Mouse (Mus musculus) kidney, postnatal 4 days (tissue): ENCODE measurements around the gene Cd22.
"Not testable (repeated sequence)": the region's sequence is repeated elsewhere in the genome, so short reads cannot be mapped to it uniquely, and the experiment has no call there.

Source experiments
- DNase-seq, 2 experiments: peaks; one replicate each; pipeline ENCODE4 v3.0.0; 2021; ENCODE audit warnings: mixed read lengths in 2 of 2

The Cd22 gene

DNA sequence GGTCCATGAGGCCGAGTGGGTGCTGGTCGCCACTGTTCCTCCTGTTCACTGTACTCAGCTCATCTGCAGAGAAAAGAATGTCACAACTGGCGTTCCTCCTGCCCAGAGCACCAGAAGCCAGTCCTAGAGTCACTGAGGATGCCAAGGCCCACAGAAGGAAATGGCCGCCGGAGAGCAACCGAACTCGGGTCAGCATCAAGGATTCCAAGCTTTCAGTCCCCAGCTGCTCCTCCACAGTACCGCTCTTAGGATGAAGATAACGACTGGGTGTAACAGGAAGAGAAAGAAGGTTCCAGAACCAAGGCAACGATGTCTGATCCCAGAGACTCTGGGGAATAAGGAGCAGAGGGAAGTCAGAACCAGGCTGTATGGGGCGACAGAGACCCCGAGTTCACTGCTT, 18.7 kb downstream of the Cd22 start, which contains the start of gene Ffar1:
TSS of gene Ffar1 (minus strand) at position 101 of the 400 bp plus-strand sequence.
- DNase-seq, result no peak

DNA sequence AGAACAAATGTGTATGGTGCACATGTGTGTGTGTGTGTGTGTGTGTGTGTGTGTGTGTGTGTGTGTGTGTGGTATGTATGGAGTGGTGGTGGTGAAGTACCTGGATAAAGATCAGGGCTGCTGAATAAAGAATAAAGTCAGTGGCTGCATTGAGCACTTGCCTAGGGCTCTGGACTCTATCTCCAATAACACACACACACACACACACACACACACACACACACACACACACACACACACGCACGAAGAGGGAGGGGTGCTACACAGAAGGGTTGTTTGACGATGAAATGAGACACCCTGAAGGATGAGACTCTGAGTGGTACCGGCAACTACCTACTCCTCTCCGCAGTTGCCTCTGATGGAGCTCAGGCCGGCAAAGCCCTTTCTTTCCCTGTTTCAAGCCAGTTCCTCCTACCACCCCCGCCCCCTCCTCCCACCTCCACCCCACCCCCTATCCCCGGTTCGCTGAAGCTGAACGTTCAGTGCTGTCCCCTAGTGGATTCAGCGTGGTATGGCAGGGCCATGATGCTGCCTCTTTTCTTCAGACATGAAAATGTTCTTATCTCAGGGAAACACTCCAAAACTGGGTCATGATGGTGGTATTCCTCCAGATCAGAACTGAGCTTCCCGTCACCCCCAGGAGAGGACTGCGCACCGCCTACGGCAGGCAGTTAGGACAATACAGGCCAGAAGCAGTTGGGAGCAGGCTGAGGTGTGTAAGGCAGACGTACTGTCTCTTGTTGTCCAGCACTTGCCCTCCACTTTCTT, 20.3 kb downstream of the Cd22 start:
- peak; percentile 73 to 79 for DNase-seq

DNA sequence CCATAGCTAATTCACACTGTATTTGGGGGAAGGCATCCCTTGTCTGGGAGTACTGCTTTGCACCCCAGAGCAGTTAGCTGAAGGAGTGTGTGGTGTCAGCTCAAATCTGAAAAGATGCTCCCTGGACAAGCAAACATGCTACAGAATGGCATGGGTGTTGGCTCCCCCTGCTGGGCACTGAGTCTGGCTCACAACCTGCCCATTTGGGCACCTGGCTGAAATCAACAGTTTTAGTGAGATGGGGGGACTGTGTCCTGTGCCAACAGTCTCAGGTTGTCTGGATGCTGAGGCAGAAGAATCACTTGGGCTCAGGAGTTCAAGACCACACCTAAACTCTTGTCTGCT, 20.9 kb downstream of the Cd22 start:
- DNase-seq, result peak; percentile 88 to 90

DNA sequence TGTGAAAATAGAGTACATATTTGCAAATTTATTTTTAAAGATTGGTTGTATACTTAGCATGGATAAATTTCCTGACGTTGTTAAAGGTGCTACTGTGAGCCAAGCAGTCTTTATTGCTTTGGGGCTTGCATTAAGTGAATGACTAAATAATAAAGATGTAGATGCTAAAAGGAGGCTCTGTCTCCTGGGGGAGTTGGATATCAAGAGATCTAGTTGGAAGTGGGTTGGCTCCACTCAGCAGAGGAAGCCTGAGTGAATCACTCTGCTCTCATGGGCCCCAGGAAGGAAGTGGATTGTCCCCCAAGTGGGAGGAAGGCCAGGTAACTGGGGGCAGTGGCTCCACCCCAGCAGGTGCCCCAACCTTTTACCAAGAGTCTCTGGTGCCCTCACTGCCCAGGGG, 22.4 kb downstream of the Cd22 start:
- DNase-seq, result no peak

DNA sequence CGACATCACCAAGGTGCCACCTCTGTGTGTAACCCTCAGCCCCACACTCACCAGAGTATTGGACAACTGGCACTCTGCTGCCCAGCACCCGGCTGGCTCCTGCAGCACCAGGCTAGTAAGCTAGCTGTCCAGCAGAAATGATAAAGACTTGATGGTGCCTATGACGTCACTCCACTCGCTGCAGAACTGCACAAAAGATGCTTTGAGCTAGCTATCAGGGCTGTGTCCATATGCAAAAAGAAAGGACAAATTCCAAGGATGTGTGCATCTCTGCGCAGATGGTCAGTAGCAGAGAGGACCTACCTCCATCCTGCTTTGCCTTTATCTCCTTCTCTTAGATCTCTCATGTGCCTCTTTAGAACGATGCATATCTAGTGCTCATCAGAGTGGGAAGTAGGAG, 24.1 kb downstream of the Cd22 start, which contains the start of gene Ffar3:
TSS of gene Ffar3 (minus strand) at position 101 of the 400 bp plus-strand sequence.
- DNase-seq, result no peak

DNA sequence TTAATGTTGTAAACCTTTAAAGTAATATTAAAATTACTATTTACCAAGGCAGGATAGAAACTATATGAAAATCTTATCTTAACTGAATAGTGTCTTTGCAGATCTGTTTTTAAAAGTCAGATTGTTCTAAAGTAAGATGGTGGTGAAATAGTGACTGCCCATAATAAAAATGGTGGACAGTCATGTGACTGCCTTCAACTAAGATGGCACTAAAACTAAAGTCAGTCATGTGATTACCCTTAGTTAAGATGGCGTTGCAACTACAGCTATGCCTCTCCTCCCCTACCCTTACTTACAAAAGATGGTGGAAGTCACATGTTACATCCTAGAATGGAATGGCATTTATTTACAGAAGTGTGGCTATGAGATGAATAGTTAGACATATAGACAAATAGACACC, 28.7 kb downstream of the Cd22 start:
- no peak for DNase-seq

DNA sequence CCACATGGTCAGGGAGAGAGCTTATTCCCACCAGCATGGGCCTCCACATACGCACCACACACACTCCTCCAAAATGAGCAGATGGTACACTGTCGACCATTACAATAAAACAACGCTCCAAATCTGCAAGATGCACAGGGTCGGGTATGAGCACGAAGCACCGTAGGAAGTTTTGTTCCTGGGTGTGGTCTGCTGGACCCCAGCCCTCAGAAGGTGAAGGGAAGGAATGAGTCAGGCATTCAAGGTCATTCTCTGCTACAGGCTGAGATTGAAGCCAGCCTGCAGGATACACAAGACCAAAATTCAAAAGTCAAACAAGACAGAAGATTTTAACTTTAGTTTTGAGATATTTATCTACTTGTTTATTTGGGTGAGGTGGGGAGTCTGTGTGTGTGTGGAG, 32.2 kb downstream of the Cd22 start:
- DNase-seq, result no peak

DNA sequence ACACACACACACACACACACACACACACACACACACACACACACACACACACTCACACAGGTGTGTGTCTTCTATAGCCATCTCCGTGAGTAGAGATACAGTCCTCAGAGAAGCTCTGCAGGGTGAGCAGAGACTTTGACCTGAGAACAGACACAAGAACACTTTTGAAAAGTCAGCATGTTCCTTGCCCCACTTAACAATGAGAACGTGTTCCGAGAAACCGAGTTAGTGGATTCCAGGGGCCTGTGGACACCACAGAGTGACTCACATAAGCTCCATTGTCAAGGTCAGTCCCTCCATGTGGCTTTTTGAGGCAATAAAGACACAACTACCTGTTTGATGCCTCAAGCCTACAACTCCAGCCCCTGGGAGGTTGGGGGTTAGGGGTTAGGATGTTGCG, 32.8 kb downstream of the Cd22 start:
- DNase-seq, result no peak

DNA sequence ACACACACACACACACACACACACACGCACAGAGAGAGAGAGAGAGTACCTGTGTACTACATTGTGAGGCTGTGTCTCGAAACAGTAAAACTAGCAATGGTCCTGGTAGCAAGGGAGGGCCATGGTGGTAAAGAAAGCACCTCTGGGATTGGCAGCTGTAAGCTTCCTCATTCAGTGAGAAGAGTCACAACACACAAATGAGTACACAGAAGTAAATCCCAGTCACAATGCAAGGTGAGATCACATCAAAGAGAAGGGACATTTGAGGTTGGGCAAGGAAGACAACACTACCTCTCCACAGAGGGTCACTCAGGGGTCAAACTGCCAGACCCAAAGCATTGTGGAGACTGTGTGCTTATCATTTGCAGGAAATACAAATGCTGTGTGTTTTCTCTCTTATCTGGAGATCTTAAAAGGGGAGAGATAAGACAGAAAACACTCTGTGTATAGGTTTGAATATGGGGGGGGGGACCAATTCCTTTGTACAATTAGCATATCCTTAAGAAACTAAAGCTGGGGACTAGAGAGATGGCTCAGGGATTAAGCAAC, 33.6 kb downstream of the Cd22 start:
- DNase-seq, result no peak

DNA sequence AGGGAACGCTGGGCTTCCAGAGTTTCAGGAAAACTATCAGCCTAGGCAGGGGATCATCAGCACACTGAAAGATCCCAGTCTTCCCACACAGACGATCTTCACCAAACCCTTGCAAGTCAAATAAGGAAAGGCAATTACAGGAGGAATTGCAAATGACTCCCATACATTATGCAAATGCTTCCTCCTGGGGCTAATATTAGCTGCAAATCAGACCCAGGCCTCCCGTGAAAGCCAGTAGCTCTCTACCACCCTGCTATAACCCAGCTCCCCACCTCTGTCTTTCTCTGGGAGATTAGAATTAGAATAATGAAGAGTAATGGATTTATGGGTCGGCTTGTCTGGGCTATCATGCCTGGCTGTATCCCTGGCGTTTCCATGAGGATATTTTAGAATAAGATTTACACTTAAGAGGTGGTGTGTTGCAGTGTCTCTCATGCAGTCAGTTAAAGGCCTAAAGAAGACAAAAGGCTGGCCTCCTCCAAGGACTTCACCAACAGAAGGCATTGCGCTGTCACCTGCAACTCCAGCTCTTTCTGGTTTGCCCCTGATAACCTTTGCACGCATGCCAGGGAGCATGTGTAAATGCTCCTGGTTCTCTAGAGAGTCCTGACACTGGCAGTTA, 35.4 kb downstream of the Cd22 start:
- DNase-seq, result no peak

DNA sequence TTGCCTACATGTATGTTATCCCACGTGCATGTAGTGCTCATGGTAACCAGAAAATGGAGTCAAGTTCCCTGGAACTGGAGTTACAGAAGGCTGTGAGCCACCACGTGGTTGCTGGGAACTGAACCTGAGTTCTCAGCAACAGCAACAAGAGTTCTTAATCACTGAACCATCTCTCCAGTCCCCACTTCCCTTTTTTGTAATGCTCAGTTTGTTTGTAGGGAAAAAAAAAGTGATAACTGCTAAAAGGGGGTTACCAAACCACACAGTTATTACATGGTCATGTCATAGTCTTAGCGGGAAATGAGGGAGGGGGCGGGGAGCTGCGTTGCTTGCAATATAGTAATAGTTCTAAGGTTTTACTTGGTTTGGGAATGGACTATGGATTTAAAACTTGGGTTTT, 38.0 kb downstream of the Cd22 start:
- DNase-seq, result no peak

DNA sequence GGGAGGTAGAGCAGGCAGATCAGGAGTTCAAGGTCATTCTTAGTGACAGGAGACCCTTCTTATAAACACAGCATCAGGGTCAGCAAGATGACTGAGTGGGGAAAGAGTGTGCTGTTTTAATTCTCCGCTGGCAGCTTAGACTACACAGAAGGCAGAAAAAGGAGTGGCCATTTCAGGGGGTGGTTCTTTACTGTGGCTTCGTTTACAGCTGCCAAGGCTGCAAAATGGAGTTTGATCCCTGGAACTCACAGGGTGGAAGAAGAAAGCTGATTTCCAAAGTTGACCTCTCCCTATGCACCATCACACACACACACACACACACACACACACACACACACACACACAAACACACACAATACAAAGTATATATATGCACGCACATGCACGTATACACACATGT, 38.8 kb downstream of the Cd22 start:
- DNase-seq, result no peak

DNA sequence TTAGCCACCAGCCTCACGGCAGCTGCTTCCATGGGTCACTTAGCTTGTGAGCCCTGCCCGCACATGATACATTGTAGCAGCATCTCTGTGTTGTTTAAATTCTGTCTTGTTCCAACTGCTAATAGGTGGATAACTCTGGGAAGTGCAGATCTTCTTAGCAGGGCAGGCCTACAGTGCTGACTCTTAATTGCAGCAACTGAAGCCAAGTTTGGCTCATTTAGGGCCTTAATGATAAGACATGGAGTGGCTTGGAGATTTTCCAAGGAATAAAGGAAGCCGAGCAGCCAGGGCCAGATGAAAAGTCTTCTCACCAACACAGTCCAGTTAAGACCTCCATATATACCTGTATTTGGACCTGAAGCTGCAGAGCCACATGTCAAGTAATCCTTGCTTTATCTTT, 39.8 kb downstream of the Cd22 start:
- no peak for DNase-seq

DNA sequence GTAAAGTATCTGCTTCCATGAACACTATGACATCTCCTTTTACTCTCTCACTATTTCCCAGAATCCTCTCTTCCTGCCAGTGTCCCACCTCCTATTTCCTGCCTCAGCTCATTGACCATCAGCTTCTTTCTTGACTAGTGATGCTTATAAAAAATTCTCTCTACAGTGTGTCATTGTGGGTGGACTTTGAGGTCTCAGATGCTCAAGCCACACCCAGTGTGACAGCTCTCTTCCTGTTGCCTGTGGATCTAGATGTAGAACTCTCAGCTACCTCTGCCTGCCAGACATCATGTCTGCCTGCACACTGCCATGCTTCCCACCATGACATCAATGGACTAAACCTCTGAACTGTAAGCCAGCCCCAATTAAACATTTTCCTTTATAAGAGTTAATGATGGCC, 42.9 kb downstream of the Cd22 start:
- no peak for DNase-seq

DNA sequence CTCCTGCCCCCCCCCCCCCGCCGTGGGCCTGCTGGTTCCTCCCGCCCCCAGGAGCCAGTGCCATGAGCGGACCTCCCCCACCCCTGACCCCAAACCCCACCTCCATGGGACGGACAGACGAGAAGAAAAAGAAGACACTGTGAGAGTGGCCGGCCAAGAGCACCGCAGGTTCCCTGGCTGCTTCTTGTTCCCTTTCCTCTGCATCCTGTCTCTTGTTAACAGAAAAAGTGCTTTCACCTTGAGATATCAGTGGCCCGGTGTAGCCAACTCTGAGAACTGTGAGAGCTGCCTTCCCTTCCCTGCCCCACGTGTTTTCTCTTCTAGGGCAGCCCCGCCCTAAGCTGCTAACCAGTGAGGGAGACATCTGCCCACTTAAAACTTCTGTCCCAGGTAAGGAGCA, 47.5 kb downstream of the Cd22 start:
- not testable (repeated sequence) for DNase-seq

DNA sequence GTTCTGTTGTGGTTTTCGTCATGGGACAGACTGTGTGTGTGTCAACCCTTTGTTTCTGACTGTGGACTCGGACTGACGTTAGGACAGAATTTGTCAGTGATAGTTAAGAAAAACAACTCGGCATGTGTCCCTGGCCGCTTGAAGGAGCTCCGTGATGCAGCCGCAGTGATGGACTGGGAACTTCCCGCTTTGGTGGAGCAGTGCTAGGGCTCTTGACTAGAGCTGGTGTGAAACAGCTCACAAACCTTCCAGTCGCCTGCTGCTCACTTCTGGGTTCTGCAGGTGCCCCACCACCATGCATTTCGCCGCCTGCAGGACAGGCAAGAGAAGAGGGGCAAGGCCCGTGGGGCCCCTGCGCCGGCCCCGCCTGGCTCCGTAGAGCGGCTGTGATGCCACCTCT, 47.9 kb downstream of the Cd22 start:
- DNase-seq, result no peak

DNA sequence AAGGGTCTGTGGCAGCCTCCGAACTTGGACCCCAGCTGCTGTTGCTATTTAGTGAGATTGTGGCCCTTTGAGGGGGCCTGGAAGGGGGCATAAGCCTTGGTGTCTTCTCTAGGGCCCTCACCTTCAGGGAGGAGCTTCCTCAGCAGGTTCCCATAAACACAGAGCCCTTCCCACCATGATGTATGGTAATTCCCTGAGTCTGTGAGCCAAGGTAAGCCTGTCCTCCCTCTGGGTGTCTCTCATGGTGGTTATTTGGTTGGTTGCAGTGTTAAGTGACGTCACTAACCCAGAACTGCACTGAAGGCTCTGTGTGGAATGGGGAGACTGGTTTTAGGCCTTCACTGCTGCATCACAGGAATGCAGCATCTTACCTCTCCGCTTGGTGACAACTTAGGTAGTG, 50.7 kb downstream of the Cd22 start:
- no peak for DNase-seq

DNA sequence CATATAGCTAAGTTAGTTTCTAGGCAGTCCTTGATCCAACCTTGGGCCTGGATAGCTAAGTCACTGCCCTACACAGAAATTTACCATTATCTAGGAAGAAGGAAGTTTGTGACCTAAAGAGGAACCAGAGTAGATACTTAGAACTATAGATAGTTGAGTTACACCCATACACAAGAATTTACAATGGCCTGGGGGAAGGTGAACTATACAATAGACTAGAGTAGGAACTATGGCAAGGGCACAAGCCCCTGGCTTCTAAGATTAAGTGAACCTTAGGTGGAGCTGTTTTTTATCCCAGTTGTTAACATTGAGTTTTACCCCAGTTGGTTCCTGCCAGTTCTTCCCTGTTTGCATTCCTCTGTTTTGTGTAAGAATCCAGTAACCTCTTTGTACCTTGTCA, 51.3 kb downstream of the Cd22 start:
- DNase-seq, result not testable (repeated sequence)

DNA sequence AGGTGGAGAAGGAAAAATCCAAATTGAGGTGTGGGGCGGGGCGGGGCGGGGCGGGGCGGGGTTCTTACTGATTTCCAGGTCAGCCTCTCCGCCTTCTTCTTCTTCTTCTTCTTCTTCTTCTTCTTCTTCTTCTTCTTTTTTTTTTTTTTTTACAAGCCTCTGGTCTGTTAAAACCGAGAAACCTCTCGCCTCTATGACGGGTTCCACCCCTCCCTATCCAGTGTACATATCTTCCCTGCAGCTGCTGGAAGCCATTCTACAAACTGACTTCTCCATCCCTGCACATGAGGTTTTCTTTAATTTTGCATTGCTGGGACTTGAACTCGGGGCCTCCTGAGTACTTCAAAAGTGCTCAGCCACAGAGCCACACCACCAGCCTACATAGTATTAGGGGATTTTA, 53.5 kb downstream of the Cd22 start:
- no peak for DNase-seq

DNA sequence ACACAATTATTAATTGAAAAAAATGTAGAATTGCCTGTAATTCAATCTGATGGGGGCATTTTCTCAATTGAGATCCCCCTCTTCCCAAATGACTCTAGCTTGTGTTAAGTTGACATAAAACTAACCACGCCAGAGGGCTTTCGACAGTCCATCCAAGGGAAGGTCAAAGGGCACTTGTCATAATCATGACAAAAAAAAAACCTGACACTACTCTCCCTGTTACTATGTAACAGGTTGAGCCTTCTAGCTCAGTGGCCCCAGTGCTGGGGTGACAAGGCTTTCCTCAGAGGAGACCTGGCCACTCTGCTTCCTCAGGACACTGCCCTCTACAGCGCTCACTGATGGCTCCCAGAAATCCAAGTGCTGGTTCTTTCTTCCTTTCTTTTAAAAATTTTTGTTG, 55.8 kb downstream of the Cd22 start:
- no peak for DNase-seq

DNA sequence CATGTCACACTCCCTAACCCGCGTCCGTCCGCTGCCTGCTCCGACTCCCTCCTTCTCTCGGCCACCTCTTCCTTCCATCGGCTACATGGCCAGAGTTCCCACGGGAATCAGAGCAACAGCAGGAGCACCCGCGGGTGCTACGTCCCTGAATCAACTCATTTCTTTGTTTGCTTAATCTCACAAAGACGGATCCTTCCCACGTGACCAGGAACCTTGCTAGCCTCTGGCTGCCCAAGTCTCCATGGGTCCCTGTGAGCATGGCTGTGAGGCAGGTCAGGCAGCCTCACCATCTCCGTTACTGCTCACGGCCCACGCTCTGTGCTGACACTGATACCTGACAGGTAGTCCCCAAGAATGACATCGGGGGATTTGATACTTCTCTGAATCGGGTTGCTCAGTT, 56.5 kb downstream of the Cd22 start, which contains the start of gene Ffar2:
TSS of gene Ffar2 (minus strand) at position 101 of the 400 bp plus-strand sequence.
- no peak for DNase-seq

DNA sequence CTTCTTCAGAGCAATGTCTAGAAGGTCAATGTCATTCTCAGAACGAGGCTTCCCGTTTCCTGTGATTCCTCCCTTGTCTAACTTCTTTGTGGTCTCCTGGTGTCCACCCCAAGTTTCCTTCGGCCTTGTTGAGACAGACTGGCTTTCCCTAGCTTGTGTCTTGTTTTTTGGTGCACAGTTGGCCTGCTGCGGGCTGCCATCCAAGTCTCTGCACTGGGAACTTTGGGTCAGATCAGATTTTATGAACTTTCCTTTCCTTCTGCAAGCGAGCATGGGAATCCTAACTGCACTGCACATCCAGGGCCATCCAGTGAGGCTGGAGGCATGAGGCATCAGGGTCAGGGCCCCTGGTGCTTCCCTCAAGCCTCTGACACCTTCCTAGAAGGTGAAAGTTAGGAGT, 58.6 kb downstream of the Cd22 start:
- DNase-seq, result peak; percentile 25 to 54

DNA sequence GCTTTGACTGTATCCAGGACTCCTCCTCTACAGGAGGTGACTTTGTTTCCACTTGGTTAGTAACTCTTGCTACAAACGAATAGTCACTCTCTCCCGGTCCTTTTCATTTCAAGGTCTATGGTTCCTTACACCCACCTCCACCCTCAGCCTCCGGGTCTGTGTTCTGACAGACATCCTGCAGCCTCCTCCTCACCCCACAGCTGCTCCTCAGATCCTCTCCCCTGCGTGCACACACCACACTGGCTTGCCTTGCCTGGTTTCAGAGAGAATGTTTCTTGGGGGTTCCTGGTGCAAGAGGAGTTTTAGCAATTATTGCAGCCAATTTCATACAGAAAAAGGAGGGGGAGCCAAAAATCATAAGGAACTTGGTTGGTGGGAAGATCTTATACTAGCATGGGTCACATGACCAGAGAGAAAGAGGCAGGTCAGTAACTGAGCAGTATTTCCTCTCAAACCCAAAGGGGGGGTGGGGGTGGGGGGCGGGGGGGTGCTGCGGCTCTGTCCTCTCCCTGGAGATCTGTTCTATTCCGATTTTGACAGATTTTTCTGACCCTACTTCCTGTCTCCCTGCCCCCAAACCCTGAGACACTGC, 59.2 kb downstream of the Cd22 start:
- no peak for DNase-seq

DNA sequence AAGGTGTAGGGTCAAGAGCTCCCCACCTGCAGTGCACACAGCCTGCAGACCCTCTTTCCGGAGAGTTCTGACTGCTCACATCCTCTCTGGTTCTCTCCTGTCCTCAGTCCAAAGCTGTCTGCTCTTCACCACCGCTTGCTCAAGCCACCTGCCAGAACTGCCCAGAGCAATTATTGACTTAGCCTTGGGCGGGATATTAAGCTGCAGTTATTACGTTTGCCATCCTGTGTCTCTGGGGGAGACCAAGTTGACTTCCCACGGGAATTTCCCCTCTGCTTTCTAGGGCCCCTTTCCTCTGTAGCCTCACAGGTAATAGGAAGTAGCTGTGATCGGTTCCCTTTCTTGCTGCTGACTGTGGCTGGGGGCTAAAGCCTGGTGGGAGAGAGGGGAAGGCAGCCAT, 60.0 kb downstream of the Cd22 start:
- no peak for DNase-seq
